Mouse (Mus musculus) CH12.LX (cell line): ENCODE measurements around the gene Sell. TPM values are rescaled to one million over a fixed set of nuclear protein-coding genes. Genes with fewer than 3 reads are reported as not detected.

Experiments used
- DNase-seq: peaks from one replicate; pipeline ENCODE4 v3.0.0-alpha.2; 2013; ENCODE audit errors: extremely low read depth
- H3K27ac ChIP-seq: 2 replicates; pipeline ENCODE4 v1.5.1; 2012; ENCODE audit warnings: low read depth, mild to moderate bottlenecking, control low read depth, moderate library complexity; ENCODE audit not compliant: insufficient read depth
- H3K27me3 ChIP-seq: replicated peaks from 2 replicates; pipeline ENCODE3; 2012; ENCODE audit warnings: inconsistent platforms
- H3K36me3 ChIP-seq, 2 experiments: replicated peaks in 1 of 2; 2 replicates each; pipeline versions ENCODE3 to v1.6.1; 2012; ENCODE audit warnings: inconsistent platforms in 1 of 2, low read length in 1 of 2, mild to moderate bottlenecking in 1 of 2, mixed read lengths in 1 of 2, moderate library complexity in 1 of 2; ENCODE audit not compliant: control insufficient read depth in 1 of 2, insufficient read depth in 1 of 2
- H3K4me1 ChIP-seq, 2 experiments: 2 replicates each; pipeline ENCODE4 v1.6.1; 2012; ENCODE audit warnings: inconsistent platforms in 1 of 2, moderate library complexity in 1 of 2; ENCODE audit not compliant: insufficient read depth in 2 of 2, control insufficient read depth in 1 of 2
- H3K4me2 ChIP-seq: 2 replicates; pipeline ENCODE4 v1.6.1; 2012; ENCODE audit warnings: low read depth, mild to moderate bottlenecking, control low read depth; ENCODE audit not compliant: poor library complexity, insufficient read depth, severe bottlenecking
- H3K4me3 ChIP-seq, 3 experiments: fragments of 150-350 bp in 1 of 3; sonication (generic) in 1 of 3; replicated peaks in 1 of 3; 2 replicates each; pipeline versions ENCODE3 to v1.5.1; 2011 to 2012; ENCODE audit warnings: low read depth in 2 of 3, low read length in 2 of 3, mild to moderate bottlenecking in 2 of 3, moderate library complexity in 2 of 3, control low read depth in 1 of 3, improper control_type of control experiment in 1 of 3, inconsistent platforms in 1 of 3, mixed read lengths in 1 of 3; ENCODE audit not compliant: poor library complexity in 1 of 3
- H3K79me2 ChIP-seq: replicated peaks from 2 replicates; pipeline ENCODE4 v1.6.1; 2012; ENCODE audit warnings: mild to moderate bottlenecking, moderate library complexity; ENCODE audit not compliant: control insufficient read depth, poor library complexity, insufficient read depth, severe bottlenecking; ENCODE audit errors: extremely low read depth
- H3K9ac ChIP-seq: 2 replicates; pipeline ENCODE4 v1.6.1; 2012; ENCODE audit warnings: low read depth, mild to moderate bottlenecking, control low read depth, moderate library complexity; ENCODE audit not compliant: insufficient read depth
- H3K9me3 ChIP-seq: replicated peaks from 2 replicates; pipeline ENCODE3; 2012; ENCODE audit warnings: low read length, inconsistent platforms, mixed read lengths
- BHLHE40 ChIP-seq: IDR thresholded peaks from 2 replicates; pipeline ENCODE4 v1.6.1; 2011; ENCODE audit warnings: mild to moderate bottlenecking, low read depth, low read length, improper control_type of control experiment
- ELF1 ChIP-seq: IDR thresholded peaks from 2 replicates; pipeline ENCODE4 v1.6.1; 2014; ENCODE audit warnings: low read depth, mild to moderate bottlenecking, inconsistent platforms, low read length, improper control_type of control experiment
- EP300 ChIP-seq: IDR thresholded peaks from 2 replicates; pipeline ENCODE4 v1.6.1; 2011; ENCODE audit warnings: low read length, improper control_type of control experiment
- ETS1 ChIP-seq: conservative IDR thresholded peaks from 2 replicates; pipeline ENCODE4 v1.6.1; 2012; ENCODE audit warnings: low read depth, mild to moderate bottlenecking, inconsistent platforms, low read length, improper control_type of control experiment, moderate library complexity
- HCFC1 ChIP-seq: IDR thresholded peaks from 2 replicates; pipeline ENCODE4 v1.6.1; 2012; ENCODE audit warnings: low read depth, mild to moderate bottlenecking, inconsistent platforms, low read length, improper control_type of control experiment
- JUN ChIP-seq: IDR thresholded peaks from 2 replicates; pipeline ENCODE4 v1.6.1; 2011; ENCODE audit warnings: low read depth, mild to moderate bottlenecking, low read length, improper control_type of control experiment, moderate library complexity; ENCODE audit not compliant: insufficient read depth
- JUND ChIP-seq: conservative IDR thresholded peaks from 2 replicates; pipeline ENCODE4 v1.6.1; 2011; ENCODE audit warnings: low read depth, low read length, improper control_type of control experiment
- KAT2A ChIP-seq: IDR thresholded peaks from 2 replicates; pipeline ENCODE4 v1.6.1; 2012; ENCODE audit warnings: low read length, improper control_type of control experiment, inconsistent platforms; ENCODE audit not compliant: insufficient replicate concordance
- MAX ChIP-seq: IDR thresholded peaks from 2 replicates; pipeline ENCODE4 v1.6.1; 2011; ENCODE audit warnings: low read length, improper control_type of control experiment
- MYC ChIP-seq: IDR thresholded peaks from 2 replicates; pipeline ENCODE4 v1.6.1; 2011; ENCODE audit warnings: low read depth, mild to moderate bottlenecking, improper control_type of control experiment, low read length
- NRF1 ChIP-seq: IDR thresholded peaks from 2 replicates; pipeline ENCODE4 v1.6.1; 2014; ENCODE audit warnings: low read depth, mild to moderate bottlenecking, inconsistent platforms, low read length, improper control_type of control experiment, moderate library complexity
- PAX5 ChIP-seq: IDR thresholded peaks from 2 replicates; pipeline ENCODE4 v1.6.1; 2012; ENCODE audit warnings: low read length, inconsistent platforms, mixed read lengths
- SMC3 ChIP-seq: IDR thresholded peaks from 2 replicates; pipeline ENCODE4 v1.6.1; 2011; ENCODE audit warnings: low read depth, low read length, improper control_type of control experiment
- TCF12 ChIP-seq: IDR thresholded peaks from 2 replicates; pipeline ENCODE4 v1.6.1; 2014; ENCODE audit warnings: low read depth, mild to moderate bottlenecking, inconsistent platforms, low read length, improper control_type of control experiment
- USF2 ChIP-seq: conservative IDR thresholded peaks from 2 replicates; pipeline ENCODE4 v1.6.1; 2011; ENCODE audit warnings: low read depth, low read length, improper control_type of control experiment
- ZKSCAN1 ChIP-seq: IDR thresholded peaks from 2 replicates; pipeline ENCODE4 v1.6.1; 2012; ENCODE audit warnings: low read depth, inconsistent platforms, low read length, improper control_type of control experiment, borderline replicate concordance
- ZMIZ1 ChIP-seq: IDR thresholded peaks from 2 replicates; pipeline ENCODE4 v1.6.1; 2012; ENCODE audit warnings: low read depth, mild to moderate bottlenecking, inconsistent platforms, low read length, improper control_type of control experiment
- dilution Hi-C: fragments of 300-500 bp; cut with MboI; formaldehyde crosslinking; loops from 2 replicates; pipeline ENCODE4 v1.14.3; 2020; ENCODE audit warnings: low sequenced_read_pairs; ENCODE audit not compliant: extremely low pct_unique_long_range_greater_than_20kb, extremely low pct_ligation_motif_present
- in situ Hi-C: fragments of 300-500 bp; cut with MboI; formaldehyde crosslinking; loops from 3 replicates; pipeline ENCODE4 v1.14.3; 2019; ENCODE audit warnings: low sequenced_read_pairs, low pct_ligation_motif_present, low pct_unique_long_range_greater_than_20kb, mixed read lengths
- polyA plus RNA-seq: library from polyadenylated mRNA; unstranded; fragments of >175 nt; gene quantifications from 2 replicates; pipeline ENCODE4 v1.2.1, GENCODE M21; 2012; ENCODE audit warnings: low read depth; ENCODE audit not compliant: insufficient read length
- total RNA-seq, 2 experiments: library from RNA; depleted of rRNA; stranded (reverse); fragments of 300-350 nt in 1 of 2; fragments of >200 nt in 1 of 2; gene quantifications; 2 replicates each; pipeline ENCODE4 v1.2.3; 2012 to 2014

Sell gene
- total and polyA plus RNA-seq, 3 experiments = not detected

DNA sequence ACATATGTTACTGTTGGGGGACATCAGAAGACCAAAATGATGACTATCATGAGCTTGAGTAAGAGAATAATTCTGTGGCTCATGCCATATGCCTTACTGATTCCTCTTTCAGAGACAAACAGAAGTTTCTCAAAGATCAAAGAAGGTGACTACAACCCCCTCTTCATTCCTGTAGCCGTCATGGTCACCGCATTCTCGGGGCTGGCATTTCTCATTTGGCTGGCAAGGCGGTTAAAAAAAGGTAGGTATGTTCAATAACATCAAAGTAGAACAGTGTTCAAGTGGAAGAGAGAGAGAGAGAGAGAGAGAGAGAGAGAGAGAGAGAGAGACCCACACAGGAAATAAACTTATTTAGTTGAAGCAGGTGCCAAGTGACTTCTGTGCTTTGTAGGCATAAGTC is 10.2 kb downstream of the Sell start:
- H3K9me3 ChIP-seq = no peaks in the 10 kb centered on the region
- in situ Hi-C loops = no loop called here
- no peak overlapping the region for H3K9ac ChIP-seq
- H3K4me3 ChIP-seq = no peak overlapping the region
- peaks cover 0 to 60% of the 10 kb centered on the region in 2 experiments; a peak in 2 of 4 replicates for H3K4me1 ChIP-seq
- TF ChIP-seq MAX (no peak), ZMIZ1 (no peak)
- DNase-seq = no peak
- H3K36me3 ChIP-seq = no peaks in the 10 kb centered on the region
- dilution Hi-C loops = no loop called here
- H3K4me2 ChIP-seq = no peak overlapping the region
- no peak overlapping the region for H3K27ac ChIP-seq
- no peaks in the 10 kb centered on the region for H3K79me2 ChIP-seq
- no peaks in the 10 kb centered on the region for H3K27me3 ChIP-seq

DNA sequence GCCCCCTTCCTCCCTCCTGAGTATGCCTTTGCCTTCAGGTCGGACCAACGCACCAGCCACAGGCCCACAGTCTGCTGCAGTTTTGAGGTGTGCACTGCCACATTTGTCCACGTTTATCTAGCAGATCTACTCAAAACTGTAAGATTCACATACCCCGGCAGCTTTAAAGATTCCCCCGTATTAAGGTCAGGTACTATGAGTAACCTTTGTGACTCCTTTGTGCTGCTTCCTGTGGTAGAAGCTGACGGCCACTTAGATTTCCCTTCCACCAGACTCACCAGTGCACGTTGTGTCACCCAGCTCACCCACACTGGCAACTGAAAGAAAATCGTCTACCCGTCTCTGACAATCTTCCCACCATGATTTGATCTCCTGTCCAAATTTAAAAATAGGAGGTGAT is 11.3 kb downstream of the Sell start:
- Histone ChIP-seq H3K27me3 (no peaks in the 10 kb centered on the region), H3K9me3 (no peaks in the 10 kb centered on the region), H3K4me3 (no peak overlapping the region), H3K36me3 (no peaks in the 10 kb centered on the region), H3K4me2 (no peak overlapping the region), H3K4me1 (peaks cover 0 to 71% of the 10 kb centered on the region in 2 experiments; a peak in 2 of 4 replicates), H3K27ac (no peak overlapping the region)
- dilution Hi-C loops (no loop called here), in situ Hi-C loops (no loop called here)
- no peak for TF ChIP-seq EP300
- TF ChIP-seq ZKSCAN1 = no peak
- no peak for TF ChIP-seq USF2
- no peak for TF ChIP-seq JUND
- TF ChIP-seq MYC = no peak
- TF ChIP-seq ETS1 = no peak
- no peak for TF ChIP-seq PAX5
- no peak for TF ChIP-seq HCFC1
- TF ChIP-seq SMC3 = no peak
- TF ChIP-seq KAT2A = no peak
- TF ChIP-seq TCF12 = no peak
- no peak for TF ChIP-seq BHLHE40
- TF ChIP-seq NRF1 = no peak
- TF ChIP-seq ELF1 = no peak
- no peak for TF ChIP-seq JUN
- TF ChIP-seq, all 38 proteins: peak for 0
- Histone ChIP-seq H3K9ac (no peak overlapping the region), H3K79me2 (no peaks in the 10 kb centered on the region)
- no peak for DNase-seq
